Mouse (Mus musculus) lung, adult 2 months (tissue): Measurements from ENCODE around the gene Zfp451.

Experiments used
- CTCF ChIP-seq: fragments of 200-500 bp; IDR thresholded peaks from 2 replicates; pipeline ENCODE4 v1.5.1; 2011; ENCODE audit warnings: mild to moderate bottlenecking, low read length, control low read depth; ENCODE audit not compliant: insufficient read depth
- POLR2A ChIP-seq: fragments of 200-500 bp; IDR thresholded peaks from 2 replicates; pipeline ENCODE4 v1.6.1; 2011; ENCODE audit warnings: low read depth, mild to moderate bottlenecking, control low read depth, low read length, borderline replicate concordance; ENCODE audit errors: extremely low read depth

DNA sequence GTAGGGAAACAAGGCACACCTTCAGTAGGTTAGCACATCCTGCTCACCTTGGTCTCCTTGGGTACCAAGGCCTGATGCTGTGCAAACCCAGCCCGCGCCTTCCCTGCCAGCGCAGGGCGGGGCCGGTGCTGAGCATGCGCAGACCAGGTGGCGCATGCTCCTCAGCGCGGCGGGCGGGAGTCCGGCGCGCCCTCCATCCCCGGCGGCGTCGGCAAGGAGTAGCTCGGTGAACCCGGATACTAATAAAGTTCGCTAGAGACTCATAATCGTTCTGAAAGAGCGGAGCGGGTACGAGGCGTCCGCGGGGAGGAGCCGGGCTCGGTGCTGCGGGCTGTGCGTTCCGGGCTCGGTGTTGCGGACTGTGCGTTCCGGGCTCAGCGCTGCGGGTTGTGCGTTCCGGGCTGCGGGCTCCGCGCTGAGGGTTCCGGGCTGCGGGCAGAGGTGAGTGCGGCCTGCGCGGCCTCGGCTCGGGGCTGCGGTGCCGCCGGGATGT, 94.6 kb downstream of the Zfp451 start, which contains the start of gene Rab23:
- TF ChIP-seq POLR2A (0 out of 2 replicates have a peak, but pooled peaks have one; percentile 10), CTCF (no peak)
